In the genomic region with DNA sequence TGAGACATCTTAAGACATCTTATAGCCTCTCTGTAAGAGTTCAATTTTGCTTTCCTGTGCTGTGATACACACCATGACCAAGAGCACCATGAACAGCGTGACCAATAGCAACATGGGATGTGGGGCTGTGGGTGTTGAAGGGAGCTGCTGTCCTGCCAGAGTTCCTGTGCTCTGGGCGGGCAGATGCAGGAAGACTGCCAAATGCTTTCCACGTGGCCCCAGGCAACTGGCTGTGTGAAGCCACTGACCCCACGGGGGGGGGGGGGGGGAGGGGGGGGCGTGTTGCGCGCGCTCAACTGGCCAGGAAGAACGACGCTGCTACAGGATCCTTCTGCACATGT, we compare ENCODE assay signal across 10 mouse cellular contexts.
DNase-seq lines count a peak whose midpoint lies in the region; ATAC-seq and TF ChIP-seq lines count a peak whose summit lies in the region.
"Had no signal": no experiment of that assay in that cellular context is flagged by ENCODE, and none has a peak within 500 bp of the region (broad histone marks: within the 10 kb centered on the region; RNA-seq: fewer than 3 reads in every experiment).

No protein-coding gene starts in this region.

- no peak overlapping the region for H3K9ac ChIP-seq in hindbrain, embryonic 15.5 days
- no peak overlapping the region for H3K9ac ChIP-seq in hindbrain, embryonic 12.5 days
- no peak overlapping the region for H3K9ac ChIP-seq in ES-Bruce4 (ENCODE audit: low read depth, poor library complexity, severe bottlenecking)
- H3K9ac ChIP-seq in liver, postnatal 0 days (replicated peaks): no peak overlapping the region
- H3K9ac ChIP-seq: forebrain, embryonic 13.5 days had no signal

- H3K36me3 ChIP-seq in hindbrain, embryonic 15.5 days: no peaks in the 10 kb centered on the region
- H3K36me3 ChIP-seq in hindbrain, embryonic 12.5 days: no peaks in the 10 kb centered on the region
- H3K36me3 ChIP-seq in ES-Bruce4 (ENCODE audit: control insufficient read depth, insufficient read depth, low read length, poor library complexity, severe bottlenecking): no peaks in the 10 kb centered on the region
- H3K36me3 ChIP-seq in liver, postnatal 0 days (replicated peaks; ENCODE audit: insufficient read depth, low read length): no peaks in the 10 kb centered on the region

- no peaks in the 10 kb centered on the region for H3K27me3 ChIP-seq in hindbrain, embryonic 15.5 days
- no peaks in the 10 kb centered on the region for H3K27me3 ChIP-seq in hindbrain, embryonic 12.5 days
- no peaks in the 10 kb centered on the region for H3K27me3 ChIP-seq in ES-Bruce4 (ENCODE audit: control insufficient read depth, insufficient read depth, low read length, poor library complexity, severe bottlenecking)
- no peaks in the 10 kb centered on the region for H3K27me3 ChIP-seq in liver, postnatal 0 days (ENCODE audit: insufficient read depth, low read length)
- H3K27me3 ChIP-seq: forebrain, embryonic 13.5 days had no signal

- H3K4me1 ChIP-seq in hindbrain, embryonic 15.5 days (replicated peaks): peaks cover 13% of the 10 kb centered on the region; the same call in 1 of the 2 replicates
- peaks cover 14% of the 10 kb centered on the region for H3K4me1 ChIP-seq in hindbrain, embryonic 12.5 days
- H3K4me1 ChIP-seq in ES-Bruce4 (ENCODE audit: control insufficient read depth, insufficient read depth, low read length): peaks cover 4% of the 10 kb centered on the region
- no peaks in the 10 kb centered on the region for H3K4me1 ChIP-seq in liver, postnatal 0 days (ENCODE audit: insufficient read depth)

- no peak overlapping the region for H3K4me2 ChIP-seq in hindbrain, embryonic 15.5 days
- H3K4me2 ChIP-seq in hindbrain, embryonic 12.5 days (replicated peaks): no peak overlapping the region
- no peak overlapping the region for H3K4me2 ChIP-seq in liver, postnatal 0 days (ENCODE audit: low read depth, low read length)
- H3K4me2 ChIP-seq: forebrain, embryonic 13.5 days had no signal

- TF ChIP-seq CTCF in ES-Bruce4 (IDR thresholded peaks at IDR 0.05; ENCODE audit: low read depth, low read length): no peak
- no peak for TF ChIP-seq CTCF in liver, postnatal 0 days (IDR thresholded peaks at IDR 0.05; ENCODE audit: low read depth)

- H3K4me3 ChIP-seq in hindbrain, embryonic 15.5 days: no peak overlapping the region
- H3K4me3 ChIP-seq in hindbrain, embryonic 12.5 days: no peak overlapping the region
- H3K4me3 ChIP-seq in ES-Bruce4 (ENCODE audit: low read depth, low read length): peak overlapping the region; percentile 2
- no peak overlapping the region for H3K4me3 ChIP-seq in liver, postnatal 0 days (ENCODE audit: low read depth, low read length)
- H3K4me3 ChIP-seq: forebrain, embryonic 13.5 days had no signal

- no peak overlapping the region for H3K27ac ChIP-seq in hindbrain, embryonic 15.5 days (replicated peaks)
- H3K27ac ChIP-seq in hindbrain, embryonic 12.5 days: no peak overlapping the region
- no peak overlapping the region for H3K27ac ChIP-seq in ES-Bruce4 (ENCODE audit: insufficient read depth, low read length)
- no peak overlapping the region for H3K27ac ChIP-seq in liver, postnatal 0 days (ENCODE audit: low read depth)
- H3K27ac ChIP-seq: forebrain, embryonic 13.5 days had no signal

- H3K9me3 ChIP-seq in hindbrain, embryonic 15.5 days: no peaks in the 10 kb centered on the region
- peaks cover 4% of the 10 kb centered on the region; the same call in 1 of the 2 replicates for H3K9me3 ChIP-seq in hindbrain, embryonic 12.5 days (replicated peaks)
- H3K9me3 ChIP-seq in ES-Bruce4 (replicated peaks; ENCODE audit: control insufficient read depth, insufficient read depth, low read length, poor library complexity, severe bottlenecking): no peaks in the 10 kb centered on the region
- no peaks in the 10 kb centered on the region for H3K9me3 ChIP-seq in liver, postnatal 0 days (ENCODE audit: low read length)

- intact Hi-C loops in heart, postnatal 10 days (cut with DNase I): no loop called here

- peak; percentile 66; the same call in 1 of the 2 replicates for ATAC-seq in hindbrain, embryonic 15.5 days (ENCODE audit: low FRiP score, low read depth)
- no peak for ATAC-seq in hindbrain, embryonic 12.5 days (ENCODE audit: low FRiP score)
- ATAC-seq in liver, postnatal 0 days: no peak
- ATAC-seq: forebrain, embryonic 13.5 days had no signal

- TF ChIP-seq EP300 in ES-Bruce4 (IDR thresholded peaks at IDR 0.05; ENCODE audit: insufficient read depth, low read depth, low read length): no peak
- no peak for TF ChIP-seq EP300 in liver, postnatal 0 days (IDR thresholded peaks at IDR 0.05; ENCODE audit: low read depth)

- TF ChIP-seq POLR2A in ES-Bruce4 (IDR thresholded peaks at IDR 0.05; ENCODE audit: insufficient read depth, low read length): no peak

- DNase-seq in heart, postnatal 10 days: peak; percentile 17 to 23
- DNase-seq in liver, postnatal 0 days: peak; percentile 27
- no peak for DNase-seq in thymus, postnatal 0 days (ENCODE audit: low spot score)
- no peak for DNase-seq in right cerebral cortex, postnatal 4 days
- no peak for DNase-seq in frontal cortex, postnatal 36 days (ENCODE audit: low spot score in 2 of 2)
- DNase-seq: thymus, adult 2 months had no signal

- 48% methylated on average over 9 of the region's 10 CpGs for WGBS in hindbrain, embryonic 15.5 days
- 66% methylated on average over 6 of the region's 10 CpGs for WGBS in hindbrain, embryonic 12.5 days
- 30% methylated on average over 3 of the region's 10 CpGs for WGBS in liver, postnatal 0 days (ENCODE audit: insufficient replicate concordance)

Comparison
In these comparisons a context has a peak if more than half of its experiments do, and no peak if none do; other contexts are left out.
1. DNase-seq: peak in heart, postnatal 10 days (2 of 2) and liver, postnatal 0 days (single experiment); none in thymus, postnatal 0 days (single experiment), right cerebral cortex, postnatal 4 days (single experiment) and frontal cortex, postnatal 36 days (0 of 2).